Mouse (Mus musculus) MEL (cell line): ENCODE results near the gene St6gal1. TPM values are rescaled to one million over a fixed set of nuclear protein-coding genes. Genes with fewer than 3 reads are reported as not detected.

Source experiments
- DNase-seq: peaks from one replicate; pipeline ENCODE4 v3.0.0; 2011; ENCODE audit warnings: low read depth, low spot score
- H3K27ac ChIP-seq: 2 replicates; pipeline ENCODE4 v1.5.1; 2012; ENCODE audit warnings: low read depth, mild to moderate bottlenecking, control low read depth, low read length, moderate library complexity; ENCODE audit not compliant: control insufficient read depth
- H3K27me3 ChIP-seq, 2 experiments: fragments of 150-350 bp in 1 of 2; sonication (generic) in 1 of 2; 2 replicates each; pipeline ENCODE4 v1.6.1; 2012; ENCODE audit warnings: low read length in 2 of 2, mild to moderate bottlenecking in 2 of 2, improper control_type of control experiment in 1 of 2, moderate library complexity in 1 of 2; ENCODE audit not compliant: insufficient read depth in 2 of 2, control insufficient read depth in 1 of 2
- H3K36me3 ChIP-seq, 2 experiments: 2 replicates each; pipeline ENCODE4 v1.6.1; 2012 to 2014; ENCODE audit warnings: low read length in 2 of 2, improper control_type of control experiment in 1 of 2, inconsistent platforms in 1 of 2, mild to moderate bottlenecking in 1 of 2; ENCODE audit not compliant: insufficient read depth in 2 of 2, control insufficient read depth in 1 of 2
- H3K4me1 ChIP-seq, 2 experiments: fragments of 150-350 bp in 1 of 2; sonication (generic) in 1 of 2; 2 replicates each; pipeline ENCODE4 v1.6.1; 2012; ENCODE audit warnings: low read length in 2 of 2, improper control_type of control experiment in 1 of 2, mild to moderate bottlenecking in 1 of 2; ENCODE audit not compliant: insufficient read depth in 2 of 2, control insufficient read depth in 1 of 2
- H3K4me3 ChIP-seq, 2 experiments: fragments of 150-350 bp in 1 of 2; sonication (generic) in 1 of 2; 2 replicates each; pipeline ENCODE4 v1.5.1; 2012; ENCODE audit warnings: low read depth in 2 of 2, low read length in 2 of 2, mild to moderate bottlenecking in 2 of 2, moderate library complexity in 2 of 2, control low read depth in 1 of 2, improper control_type of control experiment in 1 of 2; ENCODE audit not compliant: control insufficient read depth in 1 of 2, insufficient read depth in 1 of 2
- H3K79me2 ChIP-seq: 2 replicates; pipeline ENCODE4 v1.6.1; 2012; ENCODE audit warnings: mild to moderate bottlenecking, low read length, moderate library complexity; ENCODE audit not compliant: control insufficient read depth, poor library complexity, insufficient read depth
- H3K9ac ChIP-seq: 2 replicates; pipeline ENCODE4 v1.6.1; 2012; ENCODE audit warnings: low read depth, mild to moderate bottlenecking, control low read depth, low read length, moderate library complexity; ENCODE audit not compliant: control insufficient read depth, poor library complexity, severe bottlenecking
- H3K9me3 ChIP-seq: fragments of 150-350 bp; sonication (generic); replicated peaks from 2 replicates; pipeline ENCODE4 v1.6.1; 2012; ENCODE audit warnings: mild to moderate bottlenecking, low read length, improper control_type of control experiment, moderate library complexity; ENCODE audit not compliant: insufficient read depth
- BHLHE40 ChIP-seq: IDR thresholded peaks from 2 replicates; pipeline ENCODE4 v1.6.1; 2012; ENCODE audit warnings: low read depth, mild to moderate bottlenecking, inconsistent platforms, low read length, improper control_type of control experiment, borderline replicate concordance
- CHD2 ChIP-seq: IDR thresholded peaks from 2 replicates; pipeline ENCODE4 v1.6.1; 2011; ENCODE audit warnings: low read length, improper control_type of control experiment
- EP300 ChIP-seq, 2 experiments: IDR thresholded peaks; 2 replicates each; pipeline ENCODE4 v1.6.1; 2011; ENCODE audit warnings: improper control_type of control experiment in 2 of 2, low read length in 2 of 2, low read depth in 1 of 2, mild to moderate bottlenecking in 1 of 2
- ETS1 ChIP-seq: IDR thresholded peaks from 2 replicates; pipeline ENCODE4 v1.6.1; 2012; ENCODE audit warnings: low read depth, mild to moderate bottlenecking, inconsistent platforms, low read length, improper control_type of control experiment, moderate library complexity
- GATA1 ChIP-seq: IDR thresholded peaks from 2 replicates; pipeline ENCODE4 v1.6.1; 2011; ENCODE audit warnings: low read depth, low read length, improper control_type of control experiment
- JUND ChIP-seq: IDR thresholded peaks from 2 replicates; pipeline ENCODE4 v1.6.1; 2011; ENCODE audit warnings: low read depth, mild to moderate bottlenecking, improper control_type of control experiment, low read length
- KAT2A ChIP-seq: conservative IDR thresholded peaks from 2 replicates; pipeline ENCODE4 v1.6.1; 2012; ENCODE audit warnings: low read depth, low read length, improper control_type of control experiment, inconsistent platforms
- MAFK ChIP-seq: IDR thresholded peaks from 2 replicates; pipeline ENCODE4 v1.6.1; 2011; ENCODE audit warnings: low read depth, mild to moderate bottlenecking, low read length, improper control_type of control experiment, borderline replicate concordance
- MAZ ChIP-seq: IDR thresholded peaks from 2 replicates; pipeline ENCODE4 v1.6.1; 2012; ENCODE audit warnings: low read depth, mild to moderate bottlenecking, inconsistent platforms, low read length, improper control_type of control experiment
- MEF2A ChIP-seq: IDR thresholded peaks from 2 replicates; pipeline ENCODE4 v1.6.1; 2014; ENCODE audit warnings: low read depth, mild to moderate bottlenecking, inconsistent platforms, low read length, improper control_type of control experiment; ENCODE audit not compliant: poor library complexity, insufficient replicate concordance, severe bottlenecking; ENCODE audit errors: extremely low read depth
- MYB ChIP-seq: IDR thresholded peaks from 2 replicates; pipeline ENCODE4 v1.6.1; 2011; ENCODE audit warnings: mild to moderate bottlenecking, low read depth, low read length, improper control_type of control experiment
- MYC ChIP-seq: IDR thresholded peaks from 2 replicates; pipeline ENCODE4 v1.6.1; 2011; ENCODE audit warnings: low read depth, mild to moderate bottlenecking, low read length, improper control_type of control experiment, moderate library complexity
- NELFE ChIP-seq: IDR thresholded peaks from 2 replicates; pipeline ENCODE4 v1.6.1; 2011; ENCODE audit warnings: low read depth, low read length, improper control_type of control experiment
- POLR2AphosphoS2 ChIP-seq: IDR thresholded peaks from 2 replicates; pipeline ENCODE4 v1.6.1; 2011; ENCODE audit warnings: low read length, improper control_type of control experiment
- POLR2AphosphoS5 ChIP-seq: IDR thresholded peaks from 2 replicates; pipeline ENCODE4 v1.6.1; 2012; ENCODE audit warnings: low read depth, borderline replicate concordance, mild to moderate bottlenecking, inconsistent platforms, low read length, moderate library complexity, mixed read lengths
- TAL1 ChIP-seq: IDR thresholded peaks from 2 replicates; pipeline ENCODE4 v1.6.1; 2012; ENCODE audit warnings: mild to moderate bottlenecking, inconsistent platforms, low read length, moderate library complexity, mixed read lengths
- TBP ChIP-seq: IDR thresholded peaks from 2 replicates; pipeline ENCODE4 v1.8.0; 2011; ENCODE audit warnings: low read depth, low read length, improper control_type of control experiment
- USF1 ChIP-seq: IDR thresholded peaks from 2 replicates; pipeline ENCODE4 v1.6.1; 2014; ENCODE audit warnings: low read depth, mild to moderate bottlenecking, inconsistent platforms, low read length, improper control_type of control experiment, moderate library complexity
- ZC3H11A ChIP-seq: IDR thresholded peaks from 2 replicates; pipeline ENCODE4 v1.6.1; 2012; ENCODE audit warnings: low read depth, mild to moderate bottlenecking, inconsistent platforms, low read length, improper control_type of control experiment
- ZNF384 ChIP-seq: IDR thresholded peaks from 2 replicates; pipeline ENCODE4 v1.6.1; 2012; ENCODE audit warnings: low read depth, mild to moderate bottlenecking, inconsistent platforms, low read length, improper control_type of control experiment
- polyA plus RNA-seq, 2 experiments: library from polyadenylated mRNA; stranded (reverse) in 1 of 2; unstranded in 1 of 2; fragments of >175 nt in 1 of 2; fragments of >200 nt in 1 of 2; gene quantifications; 2 replicates each; pipeline versions ENCODE4 v1.2.1 to v1.2.4; 2012; ENCODE audit warnings: low replicate concordance in 2 of 2, low read depth in 1 of 2; ENCODE audit not compliant: insufficient read length in 2 of 2, insufficient read depth in 1 of 2, missing spikeins in 1 of 2
- total RNA-seq: library from RNA; depleted of rRNA; stranded (reverse); fragments of 300-350 nt; gene quantifications from 2 replicates; pipeline ENCODE4 v1.2.3, GENCODE M21; 2012

The St6gal1 gene
- total and polyA plus RNA-seq, 3 experiments = not detected

DNA sequence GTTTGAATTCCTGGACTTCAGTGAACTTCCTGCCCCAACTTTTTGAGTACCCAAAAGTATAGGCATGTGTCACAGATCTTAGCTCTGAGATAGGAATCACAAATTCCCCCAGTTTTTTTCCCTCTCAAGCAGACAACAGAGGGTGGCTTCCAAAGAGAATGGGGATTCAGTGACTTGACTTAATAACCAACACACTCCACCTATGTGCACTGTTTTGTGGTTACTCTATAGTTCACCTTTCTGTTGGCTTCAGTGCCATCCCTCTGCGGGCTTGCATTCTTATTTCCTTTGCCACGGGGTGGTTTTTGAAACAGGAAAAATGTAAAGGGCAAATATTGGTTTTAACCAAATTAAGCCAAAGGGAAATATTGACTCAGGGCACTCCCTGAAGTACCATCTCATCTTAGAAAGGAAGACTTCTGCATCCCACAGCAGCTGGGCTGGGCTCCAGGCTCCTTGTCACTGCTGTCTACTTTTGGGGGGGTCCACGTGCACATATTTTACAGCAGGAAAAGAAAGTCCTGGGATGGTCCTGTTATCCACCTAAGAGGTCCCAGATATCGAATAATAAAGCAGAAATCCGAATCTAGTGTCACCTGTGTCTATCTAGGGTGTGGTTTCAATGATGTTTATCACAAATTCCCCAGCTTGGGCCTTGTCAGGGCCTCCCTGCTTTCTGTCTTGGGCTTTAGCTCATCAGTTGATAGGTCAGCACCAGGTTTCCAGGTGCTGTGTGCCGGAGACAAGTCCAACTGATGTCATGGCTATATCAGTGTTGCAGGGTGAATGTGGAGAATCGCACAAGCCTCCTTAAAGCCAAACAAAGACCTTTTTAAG is 75.6 kb downstream of the St6gal1 start:
- DNase-seq = no peak
- H3K36me3 ChIP-seq = no peaks in the 10 kb centered on the region
- TF ChIP-seq TBP (no peak), KAT2A (no peak), TAL1 (no peak), JUND (no peak), CHD2 (no peak), GATA1 (no peak), MYC (no peak), BHLHE40 (no peak), MAZ (no peak), POLR2AphosphoS5 (no peak), ZNF384 (no peak), EP300 (IDR thresholded peaks at IDR 0.05; ENCODE audit: low read depth in 1 of 2, low read length in 2 of 2) (no peak), USF1 (no peak), NELFE (no peak), POLR2AphosphoS2 (no peak)
- H3K9me3 ChIP-seq = no peaks in the 10 kb centered on the region
- H3K27me3 ChIP-seq = no peaks in the 10 kb centered on the region; a peak in 1 of 4 replicates
- H3K9ac ChIP-seq = no peak overlapping the region
- no peaks in the 10 kb centered on the region for H3K4me1 ChIP-seq
- no peaks in the 10 kb centered on the region for H3K79me2 ChIP-seq
- H3K4me3 ChIP-seq = no peak overlapping the region
- H3K27ac ChIP-seq = no peak overlapping the region

DNA sequence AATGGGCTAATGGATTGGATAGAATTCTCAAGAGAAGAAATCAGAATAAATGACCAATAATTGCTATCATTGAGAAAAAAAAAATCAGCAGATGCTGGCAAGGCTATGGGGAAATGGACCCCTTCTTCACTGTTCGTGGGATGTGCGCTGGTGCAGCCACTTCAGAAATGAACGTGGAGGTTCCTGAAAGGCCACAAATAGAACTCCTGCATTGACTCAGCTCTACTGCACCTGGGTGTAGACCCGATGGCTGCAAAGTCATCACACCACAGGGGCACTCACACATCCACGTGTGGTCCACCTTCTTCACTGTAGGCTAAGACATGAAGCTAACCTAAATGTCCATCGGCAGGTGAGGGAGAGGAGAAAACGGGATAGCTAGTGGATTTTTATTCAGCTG is 77.2 kb downstream of the St6gal1 start:
- no peak overlapping the region for H3K9ac ChIP-seq
- no peak overlapping the region for H3K27ac ChIP-seq
- H3K79me2 ChIP-seq = no peaks in the 10 kb centered on the region
- no peaks in the 10 kb centered on the region for H3K9me3 ChIP-seq
- DNase-seq = no peak
- H3K4me3 ChIP-seq = no peak overlapping the region
- no peaks in the 10 kb centered on the region for H3K4me1 ChIP-seq
- no peaks in the 10 kb centered on the region for H3K27me3 ChIP-seq
- no peaks in the 10 kb centered on the region for H3K36me3 ChIP-seq
- TF ChIP-seq MAFK (no peak), MEF2A (no peak), POLR2AphosphoS5 (no peak), ZNF384 (no peak), MYB (no peak), MAZ (no peak), EP300 (IDR thresholded peaks at IDR 0.05; ENCODE audit: low read depth in 1 of 2, low read length in 2 of 2) (no peak), GATA1 (no peak), POLR2AphosphoS2 (no peak), ETS1 (no peak), ZC3H11A (no peak), USF1 (no peak)
